Mouse (Mus musculus): ENCODE results near the gene Exoc4.

- TF ChIP-seq POLR2A (IDR thresholded peaks at IDR 0.05; ENCODE audit: extremely low read depth, insufficient read depth, low read length) = no peak
- TF ChIP-seq CTCF (IDR thresholded peaks at IDR 0.05; ENCODE audit: low read depth, low read length) = no peak
Observed at GRCm38 (mm10) chr6:33575947-33576346, 327.1 kb downstream of the Exoc4 start.

All from liver, adult 2 months (tissue).